Mouse (Mus musculus): ENCODE results near the gene Kif1a.
A peak's percentile ranks its signal among the peaks of the same experiment; 100 is the strongest.

Kif1a gene

GRCm38 (mm10) chr1:93101571-93102061 lies at the start of gene Kif1a:
TSS of gene Kif1a (minus strand) at chr1:93101951.
- DNase-seq = peak; percentile 94

DNA sequence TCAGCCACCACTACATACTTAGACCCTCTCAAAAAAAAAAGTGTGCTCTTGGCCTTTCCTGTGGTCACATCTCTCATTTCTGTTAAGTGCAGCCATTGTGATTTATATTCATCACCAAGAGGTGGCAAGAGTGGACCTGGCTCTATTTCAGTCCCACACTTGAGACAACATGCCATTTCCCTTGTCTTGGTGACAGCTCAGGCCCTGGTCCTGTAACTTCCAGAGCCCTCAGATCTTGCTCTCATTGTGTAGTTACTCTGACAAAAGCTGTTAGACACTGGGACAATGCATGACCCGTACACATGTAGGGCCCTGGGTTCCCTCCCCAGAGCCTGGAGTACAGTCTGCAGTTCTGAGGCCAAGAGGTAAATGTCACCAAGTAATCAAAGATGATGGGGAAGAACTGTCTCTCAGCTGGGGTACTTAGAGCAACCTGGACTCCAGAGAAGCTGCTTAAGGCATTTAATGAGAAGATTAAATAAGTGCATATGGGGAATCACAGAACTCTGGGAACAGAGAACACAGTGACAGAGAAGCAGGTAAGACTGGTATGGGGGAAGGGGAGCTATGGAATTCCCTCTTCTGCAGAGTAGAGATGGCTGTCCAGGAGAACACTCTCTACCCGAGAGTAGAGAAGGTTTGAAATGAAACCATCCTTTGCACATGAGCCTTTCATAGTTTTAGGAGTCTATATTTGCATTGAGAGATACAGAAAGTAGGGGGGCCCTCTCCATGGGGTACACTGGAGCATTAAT lies 49.3 kb upstream of the Kif1a start:
- no peak for DNase-seq

DNA sequence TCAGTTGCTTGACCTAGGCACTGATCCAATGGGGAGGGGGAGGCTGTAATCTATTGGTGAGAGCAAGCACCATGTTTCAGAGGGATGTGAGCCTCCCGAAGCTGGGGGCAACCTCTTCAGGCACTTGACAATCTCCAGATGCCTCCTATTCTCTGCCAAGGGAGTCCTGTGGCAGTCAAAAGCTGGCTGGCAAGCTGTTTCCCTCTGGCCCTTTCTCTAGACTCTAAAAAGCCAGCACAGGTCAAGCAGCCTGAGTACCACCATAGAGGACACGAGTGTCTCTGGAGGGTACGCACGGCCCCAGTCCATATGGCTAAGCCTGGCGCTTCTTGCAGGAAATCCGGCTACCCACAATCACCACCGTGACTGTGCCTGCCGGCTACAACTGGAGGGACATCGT lies 42.4 kb upstream of the Kif1a start:
- DNase-seq = no peak

DNA sequence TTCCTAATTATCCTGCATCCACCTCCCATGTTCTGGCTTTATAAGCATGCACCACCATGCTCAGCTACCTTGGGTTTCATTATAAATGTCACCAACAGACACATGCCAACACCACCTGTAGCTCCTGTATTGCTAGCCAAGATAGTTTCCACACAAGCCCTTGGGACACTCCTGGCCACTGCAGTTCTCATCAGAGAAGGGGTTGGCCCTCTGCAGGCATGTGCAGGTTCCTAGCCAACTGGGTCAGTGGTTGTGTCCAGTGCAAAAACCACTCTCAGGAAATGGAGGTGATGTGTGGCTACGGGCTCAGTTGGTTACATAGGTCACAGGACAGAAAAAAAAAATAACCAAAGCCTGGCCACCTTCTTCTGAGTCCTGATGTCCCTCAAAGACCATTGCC lies 41.1 kb upstream of the Kif1a start:
- DNase-seq = no peak

DNA sequence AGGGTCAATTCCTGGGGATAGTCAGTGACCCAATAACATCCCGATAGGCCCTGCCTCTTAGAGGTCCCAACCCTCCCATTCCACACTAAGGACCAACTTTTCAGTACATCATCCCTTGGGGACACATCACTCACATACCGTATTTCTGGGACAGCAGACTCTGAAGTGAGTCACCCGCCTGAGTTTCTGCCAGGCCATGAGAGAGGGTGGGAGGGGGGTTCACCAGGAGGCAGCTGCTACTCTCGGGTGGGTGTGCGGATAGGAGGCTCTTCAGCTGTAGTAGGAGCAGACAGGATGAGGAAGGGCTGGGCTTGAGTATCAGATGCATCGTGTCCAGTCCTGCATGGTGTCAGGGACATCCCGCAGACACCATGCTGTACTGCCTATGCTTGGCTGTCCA lies 38.0 kb upstream of the Kif1a start:
- DNase-seq = peak; percentile 40

DNA sequence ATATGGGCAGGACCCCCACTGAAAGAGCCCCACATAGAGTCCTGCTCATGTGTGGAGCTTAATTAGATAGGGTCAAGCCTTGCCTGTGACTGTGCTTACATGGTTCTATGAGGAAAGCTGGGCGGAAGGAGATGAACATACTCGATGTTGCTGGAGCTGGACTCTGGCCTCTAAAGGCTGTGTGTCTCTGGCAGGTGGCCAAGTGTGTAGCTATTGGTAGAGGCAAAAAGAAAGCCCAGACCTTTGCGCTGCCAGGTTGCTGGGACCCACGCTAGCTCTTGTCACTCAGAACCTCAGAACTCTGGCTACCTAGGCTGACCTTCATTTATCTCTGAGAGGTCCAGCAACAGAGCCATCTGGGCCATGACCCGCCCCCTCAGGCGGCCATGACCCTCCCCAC lies 36.8 kb upstream of the Kif1a start:
- no peak for DNase-seq

GRCm38 (mm10) chr1:93135036-93135526 lies 33.3 kb upstream of the Kif1a start, which contains the start of gene Agxt:
TSS of gene Agxt (plus strand) at chr1:93135240.
- DNase-seq = no peak

DNA sequence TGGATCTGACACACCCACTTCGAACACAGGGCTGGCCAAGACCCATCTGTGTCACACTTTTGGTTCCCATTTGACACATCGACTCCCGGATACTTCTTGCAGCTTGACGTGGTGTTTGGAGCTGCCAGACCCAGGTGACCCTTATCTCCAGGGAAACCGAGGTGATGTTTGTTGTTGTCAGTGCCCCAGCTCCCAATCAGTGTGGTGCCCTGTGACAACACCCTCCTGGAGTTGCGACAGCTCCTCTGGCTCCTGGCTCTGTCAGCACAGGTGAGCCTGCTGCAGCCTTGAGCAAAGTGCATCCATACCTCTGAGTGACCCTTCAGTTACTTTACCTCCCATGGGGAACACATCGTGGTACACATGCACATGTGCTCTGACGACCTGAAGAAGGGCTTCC lies 30.9 kb upstream of the Kif1a start:
- no peak for DNase-seq

DNA sequence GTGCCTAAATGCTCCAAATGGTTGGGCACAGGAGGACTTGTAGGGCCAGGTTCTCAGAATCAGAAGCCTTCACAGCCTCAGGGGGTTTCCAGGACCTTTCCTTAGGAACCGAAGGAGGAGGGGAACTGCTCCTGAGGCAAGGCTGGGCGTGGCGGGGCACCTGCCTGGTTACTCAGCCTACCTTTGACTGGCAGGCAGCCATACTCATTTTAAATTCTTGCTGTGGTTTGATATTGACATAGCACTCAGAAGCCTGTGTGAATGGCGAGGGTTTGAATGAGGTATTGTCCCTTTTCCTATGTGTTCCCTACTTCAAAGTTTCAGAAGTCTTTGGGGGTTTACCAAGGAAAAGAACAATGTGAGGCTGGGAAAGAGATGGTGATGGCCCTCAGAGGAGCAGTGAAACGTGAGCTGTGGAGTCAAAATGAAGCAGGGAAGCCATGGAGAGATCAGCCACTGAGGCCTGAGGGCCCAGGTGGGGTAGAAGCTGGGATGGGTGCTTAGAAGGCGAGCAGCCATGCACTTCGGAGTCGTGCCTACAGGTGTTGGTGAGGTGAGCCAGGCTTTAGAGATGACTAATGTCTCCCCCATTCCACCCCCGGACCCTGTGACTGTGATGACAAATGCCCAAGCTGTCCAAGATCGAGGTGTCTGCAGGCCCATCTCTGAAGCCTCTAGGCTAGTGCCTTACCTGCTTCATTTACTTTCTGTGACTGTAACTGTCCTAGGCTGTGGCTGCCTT lies 28.7 kb upstream of the Kif1a start:
- peak; percentile 19 for DNase-seq

DNA sequence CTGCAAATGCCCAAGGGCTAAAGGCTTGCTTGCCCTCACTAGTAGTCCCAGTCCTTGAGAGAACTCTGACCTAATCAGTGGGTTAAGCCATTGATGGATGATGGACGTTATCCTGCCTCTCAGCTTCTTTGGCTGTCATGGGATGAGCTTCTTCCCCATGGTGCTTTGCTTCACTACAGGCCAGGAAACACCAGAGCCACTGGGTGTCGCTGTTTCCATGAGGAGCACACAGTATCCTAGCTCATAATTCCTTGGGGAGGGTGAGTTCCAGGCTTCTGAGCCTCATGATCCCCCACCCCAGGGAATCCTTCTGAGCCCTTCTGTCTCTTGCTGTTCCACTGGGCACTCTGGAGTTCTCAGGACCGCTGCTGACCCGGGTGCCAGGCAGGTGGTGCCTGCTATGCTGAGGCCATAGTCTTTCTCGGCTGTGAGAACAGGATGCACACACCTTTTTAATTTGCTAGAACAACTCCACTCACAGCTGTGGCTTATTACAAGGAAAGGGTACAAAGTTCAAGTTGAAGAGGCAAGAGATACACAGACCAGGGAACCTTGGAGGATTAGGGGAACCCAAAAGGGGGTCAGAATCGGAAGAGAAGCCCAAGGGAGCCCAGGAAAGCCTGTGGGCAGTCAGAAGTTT lies 27.1 kb upstream of the Kif1a start:
- peak; percentile 65 for DNase-seq

DNA sequence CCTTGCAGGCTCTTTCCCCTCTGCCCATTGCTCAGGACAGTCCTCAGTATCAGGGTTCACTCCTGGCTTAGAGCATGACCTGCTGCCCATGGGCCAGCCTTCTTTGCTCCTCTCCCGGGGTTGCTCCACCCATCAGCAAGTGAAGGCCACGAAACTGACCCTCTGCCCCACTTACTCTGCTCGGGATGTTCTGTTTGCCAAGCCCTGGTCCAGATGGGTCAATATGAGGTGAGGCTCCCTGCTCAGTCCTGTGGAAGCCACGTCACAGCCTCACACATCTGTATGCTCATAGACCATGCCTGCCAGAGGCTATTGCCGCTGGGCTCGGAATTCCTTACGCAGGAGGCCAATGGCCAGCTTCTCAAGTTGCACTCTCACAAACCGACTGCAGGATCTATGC lies 26.5 kb upstream of the Kif1a start:
- no peak for DNase-seq

- no peak for DNase-seq
Observed at GRCm38 (mm10) chr1:93125256-93125655, 23.5 kb upstream of the Kif1a start.

DNA sequence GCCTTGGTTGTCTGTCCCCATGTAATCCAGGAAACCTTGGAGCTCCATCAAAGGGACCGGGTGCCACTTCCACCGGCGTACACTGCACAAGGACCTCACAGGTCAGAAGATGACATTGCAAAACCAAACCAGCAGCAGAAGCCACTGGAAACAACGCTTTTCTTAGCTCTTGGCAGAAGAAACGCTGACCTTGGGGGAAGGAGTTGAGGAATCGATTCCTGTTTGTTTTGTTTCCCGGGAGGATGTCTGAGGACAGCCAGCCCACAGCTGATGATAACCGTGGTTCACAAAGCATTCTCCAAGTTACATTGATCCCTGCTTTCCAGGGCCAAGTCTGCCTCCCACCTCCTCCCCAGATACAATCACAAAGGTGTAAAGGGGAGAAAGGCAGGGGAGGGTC lies 22.3 kb upstream of the Kif1a start:
- DNase-seq = no peak

- DNase-seq = no peak
Observed at GRCm38 (mm10) chr1:93123179-93123854, 21.6 kb upstream of the Kif1a start.

DNA sequence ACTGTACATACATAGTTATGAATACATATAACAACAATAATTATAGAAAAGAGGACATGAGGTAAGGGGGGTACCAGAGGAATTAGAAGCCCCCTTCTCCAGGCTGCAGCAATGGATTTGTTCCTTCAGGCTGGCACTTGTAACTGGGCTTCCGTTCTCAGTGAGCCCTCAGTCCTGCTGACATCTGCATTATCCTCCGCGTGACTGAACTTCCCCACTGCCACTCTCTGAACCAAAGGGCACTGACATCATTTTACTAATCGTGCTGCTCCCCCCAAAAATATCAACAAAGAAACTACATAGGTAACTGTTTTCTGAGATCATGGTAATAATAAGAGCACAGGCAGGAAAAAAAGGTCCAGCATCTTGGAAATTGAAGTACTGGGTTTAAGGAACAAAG lies 17.1 kb upstream of the Kif1a start:
- no peak for DNase-seq

GRCm38 (mm10) chr1:93115471-93115870 lies 13.7 kb upstream of the Kif1a start:
- no peak for DNase-seq

GRCm38 (mm10) chr1:93114713-93115463 lies 13.1 kb upstream of the Kif1a start:
- DNase-seq = peak; percentile 79

DNA sequence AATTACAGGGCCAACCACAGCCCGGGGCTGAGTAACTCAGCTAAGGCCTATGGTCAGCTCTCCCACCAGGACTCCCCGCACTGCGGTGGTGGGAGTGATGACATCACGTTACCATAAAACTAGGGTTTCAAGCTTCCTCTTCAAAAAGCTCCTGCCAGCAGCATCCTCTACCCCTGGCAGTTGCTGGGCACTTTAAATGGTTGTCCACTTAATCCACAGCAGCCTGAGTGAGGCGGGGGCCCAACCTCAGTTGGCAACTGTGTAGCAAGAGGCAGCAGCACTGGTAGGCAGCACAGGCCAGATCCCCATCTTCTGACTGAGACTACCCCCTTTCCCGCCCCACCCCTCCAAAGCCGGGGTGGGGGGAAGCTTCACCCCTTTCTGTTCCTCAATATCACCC lies 949 bp upstream of the Kif1a start:
- no peak for DNase-seq

DNA sequence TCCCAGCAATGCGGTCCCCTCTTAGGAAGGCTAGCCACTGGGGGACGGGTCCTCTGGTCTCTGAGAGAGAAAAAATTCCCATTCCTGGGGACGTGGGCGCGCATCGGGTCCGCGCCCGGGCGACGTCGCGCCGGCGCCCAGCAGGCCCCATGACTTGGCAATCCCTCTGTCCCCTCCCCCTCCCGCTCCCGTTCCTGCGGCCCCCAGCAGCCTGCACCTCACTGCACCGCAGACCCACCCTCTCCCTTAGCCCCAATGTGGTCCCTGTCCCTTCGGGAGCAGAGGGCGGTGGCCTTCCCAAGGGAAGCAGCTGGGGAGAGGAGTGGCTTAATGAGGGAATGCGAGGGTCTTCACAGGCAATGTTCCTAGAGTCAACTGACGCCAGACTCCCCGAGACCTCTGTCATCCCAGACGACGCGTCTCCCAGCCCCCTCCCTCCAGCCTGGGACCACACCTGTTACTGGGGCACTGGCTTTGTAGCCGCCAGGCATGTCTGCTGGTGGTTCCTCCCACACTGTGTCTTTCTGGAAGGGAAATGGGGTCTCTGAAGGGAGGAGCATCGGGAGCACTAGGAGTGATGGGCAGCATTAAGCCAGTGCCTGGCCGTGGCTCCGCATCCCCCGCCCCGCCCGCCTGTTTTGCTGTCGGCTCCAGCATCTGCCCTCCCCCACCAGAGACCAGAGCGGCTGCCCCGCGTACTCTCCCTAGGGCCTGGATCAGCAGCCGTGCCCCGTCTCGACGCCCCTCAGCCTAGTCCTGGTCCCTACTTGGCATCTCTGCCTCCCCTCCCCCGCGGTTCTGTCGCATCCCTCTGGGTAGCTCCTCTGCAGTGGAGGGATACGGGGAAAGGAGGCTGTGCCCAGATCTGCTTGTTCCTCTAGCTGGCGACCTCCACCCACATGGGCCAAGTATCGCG lies 917 bp downstream of the Kif1a start:
- peak; percentile 78 for DNase-seq

DNA sequence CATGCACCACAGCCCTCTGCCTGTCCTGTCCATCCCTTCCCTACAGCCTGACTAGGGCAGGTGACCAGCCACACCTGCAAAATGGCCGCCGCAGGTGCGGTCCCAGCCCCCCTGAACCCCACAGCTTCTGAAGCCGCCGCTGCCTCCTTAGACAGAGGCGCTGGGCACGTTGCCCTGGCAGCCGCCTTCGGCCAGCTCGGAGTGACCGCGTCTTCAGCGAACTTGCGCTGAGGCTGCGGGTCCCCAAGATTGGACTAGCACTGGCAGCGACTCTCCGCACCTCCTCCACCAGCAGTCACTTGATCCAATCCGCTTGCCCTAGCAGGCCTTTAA lies 1.5 kb downstream of the Kif1a start:
- DNase-seq = no peak

- DNase-seq = no peak
Observed at GRCm38 (mm10) chr1:93098956-93099355, 2.8 kb downstream of the Kif1a start.
